Mouse (Mus musculus): ENCODE results near the gene Zfp503.

DNA sequence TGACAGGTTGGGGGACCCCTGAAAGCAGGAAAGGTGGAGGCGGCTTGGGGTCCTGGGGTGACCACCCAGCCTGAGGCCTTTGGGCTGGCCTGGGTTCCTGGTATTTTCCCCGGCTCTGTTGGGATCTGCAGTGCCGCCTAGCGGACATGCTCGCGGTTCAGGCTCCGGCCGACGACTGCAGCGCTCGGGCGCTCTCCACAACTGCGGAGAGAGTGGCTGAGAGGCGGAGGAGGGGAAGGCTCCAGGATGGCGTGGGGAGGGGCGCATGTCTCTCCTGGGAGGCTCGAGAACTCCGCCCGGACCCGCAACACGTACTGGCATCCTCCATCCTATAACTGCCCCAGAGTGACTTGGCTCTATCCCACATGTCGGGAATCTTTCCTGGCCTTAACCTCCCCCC is 7.9 kb downstream of the Zfp503 start:
- peak; percentile 45; the same call in 1 of the 2 replicates for TF ChIP-seq CTCF (IDR thresholded peaks at IDR 0.05; ENCODE audit: extremely low read depth, insufficient read depth, insufficient read length, insufficient replicate concordance)
- no peak for TF ChIP-seq POLR2A (IDR thresholded peaks at IDR 0.05; ENCODE audit: low read depth, low read length)

Measured in spleen, adult 2 months (tissue).